Mouse (Mus musculus): ENCODE data around the gene Ugt1a2. TPM values are rescaled to one million over a fixed set of nuclear protein-coding genes. Genes with fewer than 3 reads are reported as not detected.

Gene Ugt1a2
- polyA plus RNA-seq (2014; fragmentation: Illumina TruSeq; extraction: RNeasy Lipid Tissue Mini Kit (QIAGEN cat#74804); ENCODE audit: low read depth, low replicate concordance): 0.14 TPM

DNA sequence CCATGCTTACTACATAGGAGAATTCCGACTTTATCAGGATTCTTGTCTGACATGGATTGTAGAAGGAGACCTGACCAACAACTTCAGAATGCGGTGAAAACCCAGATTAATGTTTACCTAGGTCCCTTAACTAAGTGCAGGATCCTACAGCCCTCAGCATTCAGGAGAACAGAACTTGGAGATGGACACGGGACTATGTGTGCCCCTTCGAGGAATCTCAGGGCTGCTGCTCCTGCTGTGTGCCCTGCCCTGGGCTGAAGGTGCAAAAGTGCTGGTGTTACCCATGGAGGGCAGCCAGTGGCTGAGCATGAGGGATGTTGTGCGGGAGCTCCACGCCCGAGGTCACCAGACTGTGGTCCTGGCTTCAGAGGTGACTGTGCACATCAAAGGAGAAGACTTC, at the start of gene Ugt1a2:
TSS of gene Ugt1a2 (plus strand) at position 146 of the 400 bp plus-strand sequence.

DNA sequence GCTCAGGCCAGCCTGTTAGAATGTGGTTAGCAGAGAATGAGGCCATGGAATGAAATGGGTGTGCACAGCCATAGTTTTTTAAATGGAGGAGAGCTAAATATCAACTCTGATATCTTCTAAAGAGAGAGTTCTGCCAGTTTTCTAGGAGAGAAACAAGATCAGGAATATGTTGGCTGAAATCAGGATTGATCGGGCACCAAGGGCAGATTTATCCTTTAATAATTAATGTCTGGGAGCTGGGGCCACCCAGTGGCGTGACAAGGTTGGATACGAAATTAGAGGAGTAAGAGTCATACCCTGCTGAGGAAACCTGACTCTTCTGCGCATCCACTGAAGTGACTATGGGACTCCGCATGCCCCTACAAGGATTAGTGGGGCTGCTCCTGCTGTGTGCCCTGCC, 34.7 kb upstream of the Ugt1a2 start, which contains the start of gene Ugt1a5:
TSS of gene Ugt1a5 (plus strand) at position 302 of the 400 bp plus-strand sequence.

DNA sequence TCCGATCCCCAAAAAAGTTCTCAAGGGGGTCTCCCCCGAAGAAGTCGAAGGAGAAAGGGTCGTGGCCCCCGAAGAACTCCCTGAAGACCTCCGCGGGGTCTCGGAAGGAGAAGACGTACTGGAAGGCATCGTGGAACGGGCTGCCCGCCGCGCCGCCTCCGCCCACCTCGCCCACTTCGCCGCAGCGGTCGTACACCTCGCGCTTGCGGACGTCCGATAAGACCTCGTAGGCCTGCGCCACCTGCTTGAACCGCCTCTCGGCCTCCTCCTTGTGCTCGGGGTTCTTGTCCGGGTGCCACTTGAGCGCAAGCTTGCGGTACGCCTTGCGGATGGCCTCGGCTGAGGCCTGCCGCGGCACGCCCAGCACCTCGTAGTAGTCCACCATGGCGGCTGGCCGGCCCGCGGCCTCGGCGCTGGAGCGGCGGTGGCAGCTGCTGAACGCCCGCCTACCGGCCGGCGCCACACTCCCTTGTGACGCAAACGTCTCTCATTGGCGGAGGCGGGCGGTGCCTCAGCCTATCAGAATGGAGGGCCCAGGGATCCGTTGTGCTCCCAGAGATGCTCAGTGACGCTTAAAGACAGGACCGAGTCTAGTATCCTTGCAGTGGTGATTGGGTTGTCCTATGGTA, 5.0 kb downstream of the Ugt1a2 start, which contains the start of gene Dnajb3:
TSS of gene Dnajb3 (minus strand) at position 489 of the 629 bp plus-strand sequence.

DNA sequence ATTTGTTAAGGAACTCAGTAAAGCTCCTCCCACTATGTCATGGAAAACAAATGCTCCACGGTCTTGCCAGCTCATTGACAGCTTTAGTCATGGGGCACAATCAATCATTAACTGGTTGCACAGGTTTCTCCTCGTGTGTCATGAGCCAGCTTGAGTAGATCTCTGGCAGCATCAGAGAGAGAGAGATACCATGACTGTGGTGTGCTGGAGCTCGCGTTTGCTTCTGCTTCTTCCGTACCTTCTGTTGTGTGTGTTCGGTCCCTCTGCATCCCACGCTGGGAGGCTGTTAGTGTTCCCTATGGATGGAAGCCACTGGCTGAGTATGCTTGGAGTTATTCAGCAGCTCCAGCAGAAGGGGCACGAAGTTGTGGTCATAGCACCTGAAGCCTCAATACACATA, 11.4 kb downstream of the Ugt1a2 start, which contains the start of gene Ugt1a1:
TSS of gene Ugt1a1 (plus strand) at position 148 of the 400 bp plus-strand sequence.

DNA sequence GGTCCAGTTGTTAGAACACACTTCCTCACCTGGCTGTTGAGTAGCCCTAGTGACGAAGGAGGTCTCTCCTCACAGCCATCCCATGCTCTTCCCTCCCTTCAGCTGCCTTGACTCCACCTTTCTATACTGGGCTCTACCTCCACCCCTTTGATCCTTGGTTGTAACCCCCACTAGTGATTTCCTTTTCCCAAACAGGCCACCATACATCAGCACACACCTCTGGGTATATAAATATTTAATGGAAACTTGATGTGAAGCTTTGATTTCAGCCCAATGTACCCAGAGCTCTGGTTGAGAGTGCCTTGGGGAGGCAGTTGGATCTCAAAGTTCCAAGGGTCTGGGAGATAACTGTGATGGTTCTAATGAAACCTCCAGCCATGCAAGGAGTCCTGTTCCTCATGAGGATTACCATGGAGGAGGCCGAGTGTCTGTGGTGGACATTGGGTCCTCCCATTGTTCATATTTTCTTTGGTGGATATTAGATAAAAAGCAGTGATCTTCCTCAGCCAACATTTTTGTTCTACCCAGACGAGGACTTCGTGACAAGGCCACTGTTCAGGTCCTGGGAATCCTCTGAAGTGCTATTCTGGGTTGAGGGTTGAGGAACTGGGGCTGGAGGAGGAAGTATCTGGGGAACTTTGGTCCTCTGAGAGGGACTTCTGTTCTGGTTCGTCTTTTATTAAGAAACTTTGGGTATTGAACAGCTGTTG, 26.4 kb downstream of the Ugt1a2 start, which contains the start of gene Mroh2a:
TSS of gene Mroh2a (plus strand) at position 317 of the 710 bp plus-strand sequence.

Other genes with a start within 250 kb of the Ugt1a2 start
- gene Usp40, start 192.1 kb upstream of the Ugt1a2 start, polyA plus RNA-seq (2014; fragmentation: Illumina TruSeq; extraction: RNeasy Lipid Tissue Mini Kit (QIAGEN cat#74804); ENCODE audit: low read depth, low replicate concordance): 23.4 TPM
- gene Ugt1a10, start 145.2 kb upstream of the Ugt1a2 start, polyA plus RNA-seq (2014; fragmentation: Illumina TruSeq; extraction: RNeasy Lipid Tissue Mini Kit (QIAGEN cat#74804); ENCODE audit: low read depth, low replicate concordance): not detected
- not detected for gene Ugt1a9, start 129.8 kb upstream of the Ugt1a2 start, polyA plus RNA-seq (2014; fragmentation: Illumina TruSeq; extraction: RNeasy Lipid Tissue Mini Kit (QIAGEN cat#74804); ENCODE audit: low read depth, low replicate concordance)
- not detected for gene Ugt1a8, start 112.8 kb upstream of the Ugt1a2 start, polyA plus RNA-seq (2014; fragmentation: Illumina TruSeq; extraction: RNeasy Lipid Tissue Mini Kit (QIAGEN cat#74804); ENCODE audit: low read depth, low replicate concordance)
- 22.5 TPM for gene Ugt1a7c, start 105.5 kb upstream of the Ugt1a2 start, polyA plus RNA-seq (2014; fragmentation: Illumina TruSeq; extraction: RNeasy Lipid Tissue Mini Kit (QIAGEN cat#74804); ENCODE audit: low read depth, low replicate concordance)
- gene Ugt1a6b, start 97.3 kb upstream of the Ugt1a2 start, polyA plus RNA-seq (2014; fragmentation: Illumina TruSeq; extraction: RNeasy Lipid Tissue Mini Kit (QIAGEN cat#74804); ENCODE audit: low read depth, low replicate concordance): 2.3 TPM
- gene Ugt1a6a, start 65.8 kb upstream of the Ugt1a2 start, polyA plus RNA-seq (2014; fragmentation: Illumina TruSeq; extraction: RNeasy Lipid Tissue Mini Kit (QIAGEN cat#74804); ENCODE audit: low read depth, low replicate concordance): 42.1 TPM
- not detected for gene Ugt1a5, start 34.6 kb upstream of the Ugt1a2 start, polyA plus RNA-seq (2014; fragmentation: Illumina TruSeq; extraction: RNeasy Lipid Tissue Mini Kit (QIAGEN cat#74804); ENCODE audit: low read depth, low replicate concordance)
- gene Dnajb3, start 5.2 kb downstream of the Ugt1a2 start, polyA plus RNA-seq (2014; fragmentation: Illumina TruSeq; extraction: RNeasy Lipid Tissue Mini Kit (QIAGEN cat#74804); ENCODE audit: low read depth, low replicate concordance): 799 TPM
- 0.57 TPM for gene Ugt1a1, start 11.4 kb downstream of the Ugt1a2 start, polyA plus RNA-seq (2014; fragmentation: Illumina TruSeq; extraction: RNeasy Lipid Tissue Mini Kit (QIAGEN cat#74804); ENCODE audit: low read depth, low replicate concordance)
- gene Mroh2a, start 26.4 kb downstream of the Ugt1a2 start, polyA plus RNA-seq (2014; fragmentation: Illumina TruSeq; extraction: RNeasy Lipid Tissue Mini Kit (QIAGEN cat#74804); ENCODE audit: low read depth, low replicate concordance): 78.3 TPM
- 27.0 TPM for gene Hjurp, start 77.0 kb downstream of the Ugt1a2 start, polyA plus RNA-seq (2014; fragmentation: Illumina TruSeq; extraction: RNeasy Lipid Tissue Mini Kit (QIAGEN cat#74804); ENCODE audit: low read depth, low replicate concordance)
- gene Trpm8, start 77.1 kb downstream of the Ugt1a2 start, polyA plus RNA-seq (2014; fragmentation: Illumina TruSeq; extraction: RNeasy Lipid Tissue Mini Kit (QIAGEN cat#74804); ENCODE audit: low read depth, low replicate concordance): 2.1 TPM
- gene Spp2, start 206.4 kb downstream of the Ugt1a2 start, polyA plus RNA-seq (2014; fragmentation: Illumina TruSeq; extraction: RNeasy Lipid Tissue Mini Kit (QIAGEN cat#74804); ENCODE audit: low read depth, low replicate concordance): not detected